Mouse (Mus musculus) kidney, embryonic 15.5 days (tissue): ENCODE results near the gene Ankra2. TPM values are rescaled to one million over a fixed set of nuclear protein-coding genes. Genes with fewer than 3 reads are reported as not detected.

Experiments used
- ATAC-seq: fragments of 200-750 bp; cut with Nextera tagmentation; replicated peaks from 2 replicates; pipeline ENCODE4 v1.8.0; 2017; ENCODE audit warnings: moderate TSS enrichment; ENCODE audit not compliant: low FRiP score
- H3K27ac ChIP-seq: fragments of 300-500 bp; sonication (generic); 2 replicates; pipeline ENCODE4 v1.5.1; 2015; ENCODE audit warnings: mild to moderate bottlenecking, inconsistent platforms
- H3K27me3 ChIP-seq: fragments of 300-500 bp; sonication (generic); 2 replicates; pipeline ENCODE4 v1.6.1; 2015; ENCODE audit warnings: inconsistent platforms
- H3K36me3 ChIP-seq: fragments of 300-500 bp; sonication (generic); 2 replicates; pipeline ENCODE4 v1.6.1; 2015; ENCODE audit warnings: inconsistent platforms
- H3K4me1 ChIP-seq: fragments of 300-500 bp; sonication (generic); 2 replicates; pipeline ENCODE4 v1.6.1; 2015; ENCODE audit warnings: inconsistent platforms
- H3K4me2 ChIP-seq: fragments of 300-500 bp; sonication (generic); 2 replicates; pipeline ENCODE4 v1.6.1; 2015; ENCODE audit warnings: moderate library complexity, mild to moderate bottlenecking, inconsistent platforms
- H3K4me3 ChIP-seq: fragments of 300-500 bp; sonication (generic); replicated peaks from 2 replicates; pipeline ENCODE4 v1.5.1; 2015; ENCODE audit warnings: mild to moderate bottlenecking, inconsistent platforms
- H3K9ac ChIP-seq: fragments of 300-500 bp; sonication (generic); 2 replicates; pipeline ENCODE4 v1.6.1; 2015; ENCODE audit warnings: mild to moderate bottlenecking, inconsistent platforms
- H3K9me3 ChIP-seq: fragments of 300-500 bp; sonication (generic); replicated peaks from 2 replicates; pipeline ENCODE4 v1.6.1; 2016; ENCODE audit warnings: inconsistent platforms
- WGBS: fragments of 180-500 bp; shearing (Covaris S2); methylation state at CpG from one replicate; pipeline ENCODE4 v1.1.7; 2015; ENCODE audit warnings: mixed read lengths; 5-methylcytosine and 5-hydroxymethylcytosine counted together
- polyA plus RNA-seq: library from polyadenylated mRNA; unstranded; fragments of >200 nt; fragmentation: Nextera tagmentation; extraction: Ambion mirVana; gene quantifications from 2 replicates; pipeline ENCODE4 v1.2.1, GENCODE M21; 2015

Gene Ankra2
- polyA plus RNA-seq: 15.0 and 15.7 TPM in 2 replicates

DNA sequence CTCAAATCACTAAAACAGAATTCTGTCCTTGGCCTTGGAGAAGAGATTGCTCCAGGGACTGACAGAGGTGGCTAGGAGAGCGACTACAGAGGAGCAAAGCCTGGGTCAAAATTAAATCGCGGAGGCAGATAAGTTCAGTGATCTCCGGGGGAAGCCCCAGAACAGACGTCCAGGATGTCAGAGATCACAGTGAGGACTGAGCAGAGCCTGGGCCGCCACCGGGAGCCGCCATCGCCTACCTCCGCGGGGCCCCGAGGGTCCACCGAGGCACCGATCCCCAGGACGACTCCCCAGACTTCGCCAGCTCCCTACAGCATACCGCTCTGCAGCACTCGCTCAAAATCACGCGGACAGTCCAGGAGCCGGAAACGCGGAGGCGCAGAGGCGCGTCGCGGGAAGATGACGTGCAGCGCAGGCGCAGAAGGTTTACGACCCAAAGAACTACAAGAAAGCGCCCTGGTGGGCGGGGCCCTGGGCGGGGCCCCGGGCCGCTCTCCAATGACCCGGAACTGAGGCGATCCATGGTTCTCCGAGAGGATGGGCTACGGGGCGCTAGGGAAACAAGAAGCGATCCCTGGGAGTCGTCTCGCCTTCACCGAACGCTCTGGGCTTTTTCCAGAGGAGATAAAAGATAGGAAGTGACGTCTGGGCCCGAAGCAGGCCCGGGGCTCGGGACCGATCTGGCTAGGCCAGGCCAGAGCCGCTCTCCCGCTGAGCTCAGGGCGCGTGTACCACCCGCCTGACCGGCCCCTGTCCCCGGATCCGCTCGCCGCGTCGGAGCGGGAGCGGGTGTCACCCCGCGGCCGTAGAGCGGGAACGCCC lies at the start of gene Ankra2, which contains the start of gene Utp15:
TSS of gene Ankra2 (plus strand) at position 439 of the 822 bp plus-strand sequence.
TSS of gene Utp15 (minus strand) at position 406 of the 822 bp plus-strand sequence.
- H3K4me2 ChIP-seq: peak within 1 kb of the TSS; percentile 79
- H3K27me3 ChIP-seq: no peaks in the 10 kb centered on the region
- peaks cover 20% of the 10 kb centered on the region for H3K4me1 ChIP-seq
- no peaks in the 10 kb centered on the region for H3K9me3 ChIP-seq
- ATAC-seq: peak; percentile 99
- H3K36me3 ChIP-seq: peaks cover 31% of the 10 kb centered on the region
- H3K9ac ChIP-seq: peak within 1 kb of the TSS; percentile 85
- H3K27ac ChIP-seq: peak within 1 kb of the TSS; percentile 96
- under 1% methylated on average over 71 of the region's 71 CpGs for WGBS
- peak within 1 kb of the TSS; percentile 96 for H3K4me3 ChIP-seq

DNA sequence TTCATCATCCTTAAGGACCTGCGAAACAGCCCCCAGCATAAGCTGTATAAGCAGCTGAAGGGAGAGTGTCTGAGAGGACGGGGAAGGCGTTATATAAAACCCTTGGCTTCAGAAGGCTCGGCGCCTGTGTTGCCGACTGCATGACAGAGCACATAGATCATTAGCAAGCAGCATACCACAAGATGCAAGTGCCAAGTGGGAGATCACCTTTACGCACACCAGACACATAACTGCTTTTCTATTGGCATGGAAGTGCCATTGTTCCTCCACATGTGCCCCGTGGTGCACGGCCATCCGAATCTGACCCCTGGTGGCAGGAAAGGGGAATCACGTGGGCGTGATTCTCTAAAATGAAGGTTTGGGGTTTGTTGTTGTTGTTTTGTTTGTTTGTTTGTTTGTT lies 40.0 kb upstream of the Ankra2 start:
- H3K9ac ChIP-seq: no peak overlapping the region
- 36% methylated on average over 12 of the region's 12 CpGs for WGBS
- no peak; the same call in 1 of the 2 replicates for ATAC-seq
- H3K36me3 ChIP-seq: no peaks in the 10 kb centered on the region
- no peaks in the 10 kb centered on the region for H3K4me1 ChIP-seq
- H3K27ac ChIP-seq: no peak overlapping the region
- no peaks in the 10 kb centered on the region for H3K9me3 ChIP-seq
- H3K4me3 ChIP-seq: no peak overlapping the region
- 0 out of 2 replicates have a peak overlapping the region, but pooled peaks have one; percentile 13 for H3K4me2 ChIP-seq
- H3K27me3 ChIP-seq: no peaks in the 10 kb centered on the region

GRCm38 (mm10) chr13:98226225-98226624 lies 36.6 kb upstream of the Ankra2 start:
- Histone ChIP-seq H3K4me3 (no peak overlapping the region), H3K27me3 (no peaks in the 10 kb centered on the region; the same call in 1 of the 2 replicates), H3K9me3 (no peaks in the 10 kb centered on the region), H3K4me1 (no peaks in the 10 kb centered on the region), H3K36me3 (no peaks in the 10 kb centered on the region), H3K27ac (no peak overlapping the region), H3K9ac (no peak overlapping the region), H3K4me2 (no peak overlapping the region)
- no peak for ATAC-seq
- 51% methylated on average over 2 of the region's 2 CpGs for WGBS

GRCm38 (mm10) chr13:98230511-98230910 lies 32.4 kb upstream of the Ankra2 start:
- 90% methylated on average over 1 of the region's 1 CpGs for WGBS
- Histone ChIP-seq H3K4me1 (no peaks in the 10 kb centered on the region), H3K9me3 (no peaks in the 10 kb centered on the region), H3K27ac (no peak overlapping the region), H3K9ac (no peak overlapping the region), H3K27me3 (no peaks in the 10 kb centered on the region; the same call in 1 of the 2 replicates), H3K4me2 (no peak overlapping the region), H3K4me3 (no peak overlapping the region), H3K36me3 (no peaks in the 10 kb centered on the region)
- ATAC-seq: no peak

DNA sequence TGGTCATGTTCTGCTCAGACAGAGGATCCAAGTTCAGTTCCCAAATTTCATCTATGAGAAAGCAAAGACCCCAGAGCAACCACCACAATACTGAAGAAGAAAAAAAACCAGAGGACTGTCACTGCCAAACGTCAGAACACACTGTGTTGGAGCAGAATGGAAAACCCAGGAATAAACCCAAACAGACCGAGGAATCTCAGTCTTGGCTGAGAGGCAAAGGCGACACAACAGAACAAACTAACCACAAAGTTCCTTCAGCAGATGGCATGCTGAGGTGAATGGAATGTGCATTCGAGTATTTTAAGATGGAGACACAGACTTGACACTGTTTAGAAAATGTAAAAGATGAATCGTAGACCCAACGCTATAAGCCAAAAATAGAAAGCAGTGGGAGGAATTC lies 27.4 kb upstream of the Ankra2 start:
- no peak for ATAC-seq
- 74% methylated on average over 6 of the region's 6 CpGs for WGBS
- no peak overlapping the region for H3K4me2 ChIP-seq
- H3K4me3 ChIP-seq: no peak overlapping the region
- no peak overlapping the region for H3K9ac ChIP-seq
- no peaks in the 10 kb centered on the region for H3K9me3 ChIP-seq
- H3K27me3 ChIP-seq: no peaks in the 10 kb centered on the region
- H3K4me1 ChIP-seq: no peaks in the 10 kb centered on the region
- H3K36me3 ChIP-seq: no peaks in the 10 kb centered on the region
- H3K27ac ChIP-seq: no peak overlapping the region

- WGBS: 18% methylated on average over 12 of the region's 12 CpGs
- Histone ChIP-seq H3K27ac (no peak overlapping the region), H3K9ac (no peak overlapping the region), H3K4me1 (no peaks in the 10 kb centered on the region), H3K27me3 (no peaks in the 10 kb centered on the region), H3K4me2 (no peak overlapping the region), H3K36me3 (no peaks in the 10 kb centered on the region), H3K9me3 (no peaks in the 10 kb centered on the region), H3K4me3 (no peak overlapping the region)
- ATAC-seq: no peak
Observed at GRCm38 (mm10) chr13:98239978-98240641, 22.8 kb upstream of the Ankra2 start.

- H3K36me3 ChIP-seq: no peaks in the 10 kb centered on the region
- ATAC-seq: no peak
- H3K4me3 ChIP-seq: no peak overlapping the region
- H3K9me3 ChIP-seq: no peaks in the 10 kb centered on the region
- whole genome bisulfite sequencing: 68% methylated on average over 9 of the region's 9 CpGs
- H3K4me2 ChIP-seq: no peak overlapping the region
- no peak overlapping the region for H3K27ac ChIP-seq
- no peaks in the 10 kb centered on the region for H3K27me3 ChIP-seq
- no peaks in the 10 kb centered on the region for H3K4me1 ChIP-seq
- no peak overlapping the region for H3K9ac ChIP-seq
Observed at GRCm38 (mm10) chr13:98241531-98242282, 21.2 kb upstream of the Ankra2 start.

GRCm38 (mm10) chr13:98244571-98245350 lies 18.1 kb upstream of the Ankra2 start:
- Histone ChIP-seq H3K4me2 (no peak overlapping the region), H3K36me3 (peaks cover 27% of the 10 kb centered on the region), H3K4me3 (no peak overlapping the region), H3K9ac (no peak overlapping the region), H3K4me1 (no peaks in the 10 kb centered on the region), H3K9me3 (no peaks in the 10 kb centered on the region), H3K27ac (no peak overlapping the region), H3K27me3 (no peaks in the 10 kb centered on the region)
- 49% methylated on average over 5 of the region's 5 CpGs for WGBS
- no peak for ATAC-seq

- Histone ChIP-seq H3K4me3 (no peak overlapping the region), H3K36me3 (peaks cover 33% of the 10 kb centered on the region), H3K9me3 (no peaks in the 10 kb centered on the region), H3K27me3 (no peaks in the 10 kb centered on the region), H3K4me1 (no peaks in the 10 kb centered on the region), H3K27ac (no peak overlapping the region), H3K9ac (no peak overlapping the region), H3K4me2 (no peak overlapping the region)
- 69% methylated on average over 7 of the region's 7 CpGs for WGBS
- no peak for ATAC-seq
Observed at GRCm38 (mm10) chr13:98245386-98245785, 17.5 kb upstream of the Ankra2 start.

- Histone ChIP-seq H3K9me3 (no peaks in the 10 kb centered on the region), H3K4me3 (no peak overlapping the region), H3K36me3 (peaks cover 72% of the 10 kb centered on the region), H3K27ac (no peak overlapping the region), H3K4me1 (no peaks in the 10 kb centered on the region), H3K27me3 (no peaks in the 10 kb centered on the region), H3K9ac (no peak overlapping the region), H3K4me2 (no peak overlapping the region)
- ATAC-seq: no peak
- WGBS: 89% methylated on average over 10 of the region's 10 CpGs
Observed at GRCm38 (mm10) chr13:98249594-98249993, 13.3 kb upstream of the Ankra2 start.

- Histone ChIP-seq H3K4me1 (no peaks in the 10 kb centered on the region), H3K27me3 (no peaks in the 10 kb centered on the region), H3K9ac (no peak overlapping the region), H3K36me3 (peaks cover 93% of the 10 kb centered on the region), H3K4me2 (no peak overlapping the region), H3K4me3 (no peak overlapping the region), H3K9me3 (no peaks in the 10 kb centered on the region), H3K27ac (no peak overlapping the region)
- 82% methylated on average over 9 of the region's 9 CpGs for WGBS
- ATAC-seq: no peak
Observed at GRCm38 (mm10) chr13:98254921-98255320, 8.0 kb upstream of the Ankra2 start.
